Mouse (Mus musculus) cerebellum, adult 8-10 months (tissue): ENCODE data around the gene Atp5f1.

Experiments used
- DNase-seq: peaks from one replicate; pipeline ENCODE4 v3.0.0; 2022

Atp5f1 gene

DNA sequence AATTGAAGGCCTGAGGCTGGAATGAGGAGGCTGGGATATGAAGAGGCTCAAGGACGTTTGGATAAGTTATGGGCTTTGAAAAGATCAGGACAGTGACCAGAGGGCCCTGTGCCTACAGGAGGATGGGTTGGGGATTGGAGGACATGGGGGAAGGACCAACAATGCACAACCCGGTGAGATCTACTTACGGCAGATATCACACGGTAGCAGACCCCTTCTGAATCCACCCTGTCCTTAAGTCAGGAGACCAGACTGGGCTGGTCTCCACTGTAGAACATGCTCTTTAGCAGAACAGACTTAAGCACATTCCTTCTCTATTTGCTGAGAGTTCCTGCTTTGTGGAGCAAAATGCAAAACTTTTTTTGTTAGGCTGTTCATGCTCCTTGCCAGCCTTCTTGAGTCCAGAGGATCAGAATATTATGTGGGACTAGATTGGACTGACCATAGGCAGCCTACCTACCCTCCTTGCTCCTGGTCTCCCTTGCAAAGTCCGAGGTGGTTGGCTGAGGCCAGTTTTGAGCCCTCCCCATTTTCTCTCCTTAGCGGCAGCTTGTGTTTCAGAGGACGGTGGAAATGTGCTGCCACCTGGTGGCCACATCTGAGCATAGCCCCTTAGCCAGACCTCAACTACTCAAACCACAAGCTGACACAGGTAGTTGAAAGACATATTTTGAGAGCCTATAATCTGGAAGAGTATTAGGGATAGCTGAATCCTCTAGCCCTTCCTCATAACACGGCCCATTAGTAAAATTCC is 60.3 kb downstream of the Atp5f1 start:
- peak; percentile 79 for DNase-seq

DNA sequence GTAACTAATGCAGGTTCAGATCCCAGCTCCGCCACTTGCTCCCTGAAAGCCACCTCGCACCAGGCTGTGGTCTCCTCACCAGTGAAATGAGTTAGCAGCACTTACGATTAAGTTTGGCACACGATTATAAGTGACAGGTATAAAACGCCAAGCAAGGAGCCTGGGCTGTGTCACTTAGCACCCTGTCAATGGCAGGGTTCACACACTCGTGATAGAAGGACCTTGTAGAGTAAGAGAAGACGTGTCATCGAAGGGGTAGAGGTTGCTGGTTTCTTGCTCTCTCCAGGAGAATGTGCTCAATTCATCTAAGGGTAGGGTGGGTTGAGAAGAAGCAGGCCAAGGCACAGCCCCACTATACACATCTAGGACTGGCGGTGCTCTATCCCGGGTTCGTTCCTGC is 61.0 kb downstream of the Atp5f1 start:
- no peak for DNase-seq

DNA sequence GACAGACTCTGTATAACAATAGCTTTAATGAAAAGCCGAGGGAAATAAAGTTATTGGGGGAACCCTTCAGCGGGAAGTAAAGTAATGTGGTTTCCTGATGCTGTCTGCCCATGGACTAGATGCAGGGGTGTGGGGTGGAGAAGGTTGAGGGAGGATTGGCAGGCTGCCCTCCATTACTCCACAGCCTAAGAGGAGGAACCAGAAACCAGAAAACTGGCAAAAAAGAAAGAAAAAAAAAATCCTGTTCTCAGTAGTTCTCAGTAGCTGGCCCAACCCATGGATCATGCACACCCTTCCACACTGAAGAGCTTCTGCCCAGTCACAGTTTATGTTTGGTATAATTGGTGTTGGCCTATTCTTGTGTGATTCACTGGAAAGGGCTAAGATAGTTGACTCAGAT is 61.6 kb downstream of the Atp5f1 start:
- DNase-seq: no peak

DNA sequence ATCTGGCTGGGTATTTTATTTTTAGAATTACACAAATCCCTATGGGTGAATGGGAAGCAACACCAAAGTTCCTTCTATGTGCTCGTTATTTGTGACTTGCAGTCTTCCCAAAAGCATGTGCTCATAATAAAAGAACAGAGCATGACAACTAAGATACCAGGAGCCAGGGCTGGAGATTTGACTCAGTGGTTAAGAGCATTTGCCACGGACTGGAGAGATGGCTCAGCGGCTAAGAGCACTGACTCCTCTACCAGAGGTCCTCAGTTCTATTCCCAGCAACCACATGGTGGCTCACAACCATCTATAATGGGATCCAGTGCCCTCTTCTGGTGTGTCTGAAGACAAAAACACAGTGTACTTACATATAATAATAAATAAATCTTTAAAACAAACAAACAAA is 63.1 kb downstream of the Atp5f1 start:
- no peak for DNase-seq

DNA sequence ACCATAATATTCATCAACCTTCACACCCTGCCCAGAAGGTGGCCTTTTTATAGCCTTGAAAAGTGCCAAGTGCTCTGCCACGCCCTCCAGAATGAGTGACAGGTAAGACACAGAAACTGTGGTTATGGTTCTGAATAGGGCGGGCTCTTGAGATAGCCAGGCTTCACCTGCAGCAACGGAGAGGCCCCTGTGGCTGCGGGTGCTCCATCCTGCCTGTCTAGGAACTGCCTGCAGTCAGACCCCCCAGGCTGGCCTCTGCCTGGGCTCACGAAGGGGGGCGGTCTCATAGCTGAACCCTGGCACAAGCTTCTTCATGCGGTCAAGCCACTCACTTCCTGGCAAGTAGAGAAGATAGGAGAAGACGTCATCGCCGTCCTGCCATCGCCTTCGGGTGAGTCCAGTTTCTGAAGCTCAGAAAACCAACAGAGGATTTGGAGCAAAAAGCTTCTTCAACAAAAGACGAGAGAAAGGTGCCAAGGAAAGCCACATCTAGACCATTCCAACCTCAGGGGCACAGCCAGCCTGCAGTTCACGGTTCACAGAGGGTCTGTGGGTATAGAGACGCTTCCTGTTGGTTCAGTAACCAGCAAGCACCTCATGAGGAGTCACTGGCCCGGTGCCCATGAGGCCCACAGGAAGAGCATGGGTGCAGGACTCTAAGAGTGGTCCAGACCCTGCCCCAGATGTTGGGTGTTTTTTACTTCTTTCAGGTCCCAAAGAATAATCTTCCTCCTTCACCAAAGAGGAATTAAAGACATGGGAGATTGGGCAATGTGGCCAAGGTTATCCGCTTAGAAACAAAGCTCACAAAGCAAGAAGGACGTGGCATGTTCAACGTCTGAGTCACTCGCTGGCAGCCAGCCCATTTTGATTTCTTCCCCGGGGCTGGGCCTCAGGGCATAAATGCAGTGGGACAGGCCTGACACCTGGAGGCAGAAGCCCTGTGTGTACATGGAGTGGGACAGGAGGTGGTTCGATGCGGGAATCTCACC is 65.0 kb downstream of the Atp5f1 start:
- peak; percentile 11 for DNase-seq

DNA sequence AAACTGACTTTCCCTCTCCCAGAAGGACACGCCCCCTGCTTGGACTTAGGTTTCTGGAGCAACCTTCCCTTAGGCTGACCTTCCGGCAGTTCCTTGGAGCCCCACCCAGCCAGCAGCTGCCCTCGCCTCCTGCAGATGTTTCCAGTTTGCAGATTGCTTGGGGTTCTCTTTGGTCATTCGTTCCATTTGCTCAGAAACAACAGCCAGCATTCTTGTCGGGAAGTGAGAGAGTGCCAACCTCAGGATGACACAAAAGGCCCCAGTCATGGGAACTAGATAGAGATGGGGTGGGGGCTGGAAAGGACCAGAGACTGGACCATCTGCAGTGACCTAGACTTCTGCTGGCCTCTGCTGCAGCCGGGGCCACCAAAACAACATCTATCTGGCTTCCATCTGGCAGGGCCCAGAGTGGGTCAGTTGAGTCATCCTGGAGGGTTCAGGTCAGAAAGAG is 65.9 kb downstream of the Atp5f1 start:
- peak; percentile 10 for DNase-seq
